Mouse (Mus musculus): ENCODE results near the gene Creb3l1.

Gene Creb3l1

DNA sequence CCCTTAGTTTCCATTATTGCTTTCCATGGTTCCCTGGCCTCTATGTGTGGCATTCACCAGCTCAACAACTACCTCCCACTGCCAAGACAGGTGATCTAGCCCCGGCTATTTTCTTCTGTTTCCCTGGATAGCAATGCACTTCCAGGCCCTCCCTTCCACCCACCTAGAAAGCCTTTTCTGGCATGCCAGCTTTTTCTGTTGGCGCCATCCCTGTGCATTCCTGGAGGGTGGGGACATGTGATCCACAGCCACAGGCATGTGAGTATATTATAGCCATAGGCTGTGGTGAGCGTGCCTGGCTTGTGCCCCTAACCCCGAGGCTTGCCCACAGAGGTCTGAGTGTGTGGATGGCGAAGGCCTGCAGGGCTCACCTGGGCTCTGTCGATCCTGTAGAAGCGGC lies 88.1 kb downstream of the Creb3l1 start:
- DNase-seq, result no peak

DNA sequence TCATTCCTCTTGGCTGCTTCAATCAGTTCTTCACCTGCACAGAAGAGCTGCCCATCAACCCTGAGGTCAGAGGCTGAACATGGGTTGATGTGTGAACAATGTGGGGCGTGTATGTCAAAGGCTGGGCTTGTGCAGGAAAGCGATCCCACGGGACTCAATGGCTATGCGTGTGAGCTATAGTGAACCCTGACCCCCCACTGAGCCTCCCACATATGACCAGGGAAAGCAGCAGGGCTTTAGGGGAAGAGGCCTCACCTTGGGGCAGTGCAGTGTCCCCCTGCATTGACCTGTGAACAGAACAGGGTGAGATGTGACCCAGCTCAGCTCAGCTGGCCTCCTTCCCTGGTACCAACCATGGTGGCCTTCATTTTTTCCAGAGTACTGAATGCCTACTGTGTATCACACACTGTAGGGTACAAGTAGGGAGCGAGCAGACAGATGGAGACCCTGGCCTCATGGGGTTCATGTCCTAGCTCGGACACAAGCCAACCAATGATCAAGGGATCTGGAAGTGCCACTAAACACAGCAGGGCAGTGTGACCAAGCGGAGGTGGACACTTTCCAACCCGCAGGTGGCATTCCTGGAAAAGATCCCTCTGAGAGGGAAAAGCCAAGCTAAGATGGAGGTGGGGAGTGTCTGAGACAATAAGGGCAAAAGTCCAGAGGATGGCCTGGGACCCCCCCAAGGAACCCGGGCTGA lies 89.3 kb downstream of the Creb3l1 start:
- DNase-seq, result no peak

DNA sequence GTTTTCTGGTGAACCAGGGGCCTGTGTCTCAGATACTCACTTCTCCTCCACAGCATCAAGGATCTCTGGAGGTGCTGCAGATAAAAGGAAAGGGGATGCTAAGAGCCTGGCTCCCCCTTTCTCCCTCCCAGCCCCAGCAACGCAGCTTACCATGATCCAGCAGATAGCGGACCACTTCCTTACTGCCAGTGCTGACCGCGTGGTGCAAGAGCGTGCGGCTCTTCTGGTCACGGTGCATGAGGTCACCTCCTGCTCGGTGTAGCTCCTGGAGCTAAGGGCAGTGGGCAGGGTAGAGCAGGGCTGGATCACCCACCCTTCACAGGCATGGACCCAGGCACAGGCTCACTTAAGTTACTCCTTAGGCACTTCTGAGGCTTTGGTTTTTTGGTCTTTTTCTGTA lies 90.3 kb downstream of the Creb3l1 start:
- DNase-seq, result no peak

- DNase-seq, result no peak
Measured at GRCm38 (mm10) chr2:91933471-91933870, 90.8 kb downstream of the Creb3l1 start.

DNA sequence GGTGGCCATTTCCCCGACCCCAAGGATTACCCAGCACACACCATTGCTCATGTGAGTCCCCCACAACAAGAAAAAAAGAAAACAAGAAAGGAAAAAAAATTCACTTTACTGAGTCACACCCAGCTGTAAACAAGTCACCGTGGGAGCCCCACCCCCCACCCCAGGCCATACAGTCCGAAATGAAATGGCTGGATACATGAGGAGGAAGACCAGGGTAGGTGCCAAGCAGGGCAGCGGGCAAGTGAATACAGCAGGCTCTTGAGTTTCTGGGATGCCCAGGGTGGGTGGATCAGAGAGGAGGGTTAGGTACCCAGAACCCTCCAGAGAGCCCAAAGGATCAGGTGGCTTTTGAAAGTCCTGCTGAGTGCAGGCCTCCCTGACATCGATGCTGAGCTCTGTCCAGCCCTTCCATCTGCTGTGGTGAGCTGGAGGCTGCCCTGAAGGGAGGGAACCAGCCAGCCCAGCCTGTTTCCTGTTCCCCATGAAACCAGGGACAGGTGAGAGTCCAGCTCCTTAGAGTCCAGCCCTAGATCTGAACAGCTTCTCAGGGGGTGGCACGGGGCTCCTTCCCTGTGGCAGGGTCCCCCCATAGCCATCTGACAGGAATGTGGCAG lies 91.5 kb downstream of the Creb3l1 start:
- DNase-seq, result no peak

Data from B cell, adult 2 months (primary cell).